Mouse (Mus musculus) kidney, adult 18-20 months (tissue): ENCODE data around the gene Prkn.

Experiments used
- DNase-seq: peaks from one replicate; pipeline ENCODE4 v3.0.0; 2021

Prkn gene

DNA sequence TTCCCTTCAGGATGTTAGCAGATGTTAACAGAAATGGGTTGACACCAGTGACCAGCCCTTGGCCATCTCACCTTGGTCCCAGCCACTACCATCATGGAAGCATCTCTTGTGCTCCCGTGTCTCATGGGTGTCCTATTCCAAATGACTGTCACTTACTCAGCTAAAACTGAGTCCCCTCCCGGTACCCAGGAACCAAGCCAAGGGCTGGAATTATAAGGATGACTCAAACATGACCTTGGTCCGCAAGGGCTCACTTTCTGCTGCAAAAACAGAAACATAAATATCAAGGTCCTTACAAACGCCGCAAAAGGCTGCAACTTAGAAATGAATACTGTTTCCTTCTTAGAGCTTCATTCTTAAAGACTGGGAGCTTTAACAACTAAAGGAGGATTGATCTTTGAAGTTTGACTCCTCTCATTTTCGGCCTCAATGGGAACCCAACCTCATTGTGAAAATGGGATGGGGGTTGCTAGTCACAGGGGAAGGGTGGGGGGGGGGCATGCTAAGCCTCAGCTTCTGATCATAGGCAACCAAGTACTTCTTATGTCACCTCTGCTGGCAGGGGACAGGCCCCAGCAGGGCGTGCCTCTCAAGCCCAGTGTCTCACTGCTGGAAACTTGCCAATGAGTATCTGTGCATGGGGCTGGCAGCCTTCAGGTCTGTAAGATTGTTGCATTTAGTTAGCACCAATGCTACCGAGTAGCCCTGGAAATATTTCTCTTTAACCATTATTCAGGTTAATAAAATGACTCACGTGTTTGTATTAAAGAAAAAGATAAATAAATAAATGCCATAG lies 1208.7 kb downstream of the Prkn start:
- DNase-seq = no peak

DNA sequence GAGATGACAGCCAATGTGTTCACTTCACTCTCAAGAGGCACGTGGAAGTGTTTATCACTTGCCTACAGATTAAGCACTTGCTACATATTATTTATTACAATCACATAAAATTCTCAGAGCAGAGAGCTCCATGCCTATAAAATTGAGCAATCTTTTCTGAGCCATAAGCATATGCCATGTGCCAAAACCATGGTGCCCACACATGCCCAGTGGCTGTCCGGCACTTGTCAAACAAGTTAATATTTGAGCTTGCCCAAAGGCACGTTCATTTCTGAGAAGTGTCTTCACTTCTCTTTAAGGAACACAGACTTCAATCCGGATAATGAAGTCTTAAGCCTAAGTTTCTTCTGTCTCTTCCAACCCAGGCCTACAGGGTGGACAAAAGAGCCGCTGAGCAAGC lies 1210.1 kb downstream of the Prkn start:
- DNase-seq = no peak

DNA sequence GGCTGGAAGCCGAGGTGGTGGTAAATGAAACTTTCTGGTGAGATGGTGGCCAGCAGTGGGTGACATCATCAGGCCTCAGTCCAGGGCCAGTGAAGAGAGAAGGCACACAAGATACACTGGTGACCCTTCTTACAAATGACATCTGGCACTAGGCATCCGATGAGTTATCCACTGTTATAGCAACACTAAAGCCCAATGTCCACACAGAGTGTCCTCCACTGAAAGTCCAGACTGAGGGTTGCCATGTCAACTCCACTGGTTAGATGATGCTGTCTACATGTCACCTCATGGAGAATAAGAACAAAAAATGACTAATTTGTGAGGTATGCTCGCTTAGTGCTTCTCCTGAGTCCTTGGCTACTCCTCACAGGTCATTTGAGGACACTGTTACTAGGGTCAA lies 1210.8 kb downstream of the Prkn start:
- no peak for DNase-seq

DNA sequence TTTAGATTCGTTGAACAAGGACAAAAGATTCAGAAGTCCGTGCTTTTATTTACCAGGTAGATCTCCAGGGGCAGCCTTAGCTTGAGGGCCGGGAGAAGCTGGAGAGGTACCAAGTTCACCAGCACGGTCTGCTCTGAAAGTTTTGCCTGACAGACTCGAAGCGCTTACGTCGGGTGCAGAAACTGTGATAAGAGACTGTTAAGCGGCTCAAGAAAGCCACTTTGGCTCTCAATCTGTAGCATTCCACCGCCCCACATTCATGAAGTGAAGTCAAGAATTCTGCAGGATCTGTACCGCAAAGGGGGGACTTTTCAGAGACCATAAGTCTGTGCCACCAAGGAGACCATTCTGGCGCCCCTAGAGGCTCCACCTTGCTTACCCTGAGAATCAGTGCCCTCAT lies 1212.5 kb downstream of the Prkn start:
- no peak for DNase-seq

- no peak for DNase-seq
These were observed 1218.9 kb downstream of the Prkn start for GRCm38 (mm10) chr17:12059041-12059440.

DNA sequence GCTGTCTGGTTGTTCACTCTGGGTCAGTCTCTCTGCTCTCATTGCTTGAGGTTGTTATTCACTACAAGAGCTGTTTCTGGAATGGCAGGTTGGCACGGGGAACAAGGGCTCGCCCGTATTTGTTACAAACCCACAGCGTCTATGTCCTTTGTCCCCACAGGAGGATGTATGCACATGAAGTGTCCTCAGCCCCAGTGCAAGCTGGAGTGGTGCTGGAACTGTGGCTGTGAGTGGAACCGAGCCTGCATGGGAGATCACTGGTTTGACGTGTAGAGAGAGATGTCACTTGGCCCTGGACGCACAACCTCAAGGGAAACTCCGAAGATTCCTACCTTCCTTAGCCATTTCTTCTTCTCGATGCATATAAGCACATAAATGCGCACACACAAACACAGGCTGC lies 1221.2 kb downstream of the Prkn start:
- no peak for DNase-seq

GRCm38 (mm10) chr17:12062861-12063260 lies 1222.7 kb downstream of the Prkn start:
- DNase-seq = no peak

GRCm38 (mm10) chr17:12063533-12063932 lies 1223.3 kb downstream of the Prkn start:
- DNase-seq = no peak

- no peak for DNase-seq
These were observed 1225.9 kb downstream of the Prkn start for GRCm38 (mm10) chr17:12066054-12066453.

DNA sequence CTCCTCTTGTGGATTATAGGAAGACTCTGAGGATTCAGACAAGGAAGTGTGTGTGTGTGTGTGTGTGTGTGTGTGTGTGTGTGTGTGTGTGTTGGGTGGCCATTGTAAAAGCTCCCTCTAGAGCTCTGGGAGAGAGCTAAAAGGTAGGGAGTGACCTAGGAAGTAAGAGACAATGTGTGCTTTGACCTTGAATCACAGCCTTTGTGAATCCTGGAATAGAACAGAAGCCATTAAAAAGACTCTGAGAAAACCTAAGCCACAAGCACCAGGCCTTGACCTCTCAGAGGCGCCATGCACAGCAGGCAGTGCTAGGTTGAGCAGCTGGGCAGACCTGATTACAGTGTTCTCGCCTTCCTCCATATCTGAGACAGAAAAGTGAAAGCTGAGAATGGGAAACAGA lies 1236.6 kb downstream of the Prkn start:
- DNase-seq = no peak

GRCm38 (mm10) chr17:12080656-12081495 lies 1240.7 kb downstream of the Prkn start:
- peak; percentile 16 for DNase-seq

GRCm38 (mm10) chr17:12082201-12082600 lies 1242.0 kb downstream of the Prkn start:
- no peak for DNase-seq

DNA sequence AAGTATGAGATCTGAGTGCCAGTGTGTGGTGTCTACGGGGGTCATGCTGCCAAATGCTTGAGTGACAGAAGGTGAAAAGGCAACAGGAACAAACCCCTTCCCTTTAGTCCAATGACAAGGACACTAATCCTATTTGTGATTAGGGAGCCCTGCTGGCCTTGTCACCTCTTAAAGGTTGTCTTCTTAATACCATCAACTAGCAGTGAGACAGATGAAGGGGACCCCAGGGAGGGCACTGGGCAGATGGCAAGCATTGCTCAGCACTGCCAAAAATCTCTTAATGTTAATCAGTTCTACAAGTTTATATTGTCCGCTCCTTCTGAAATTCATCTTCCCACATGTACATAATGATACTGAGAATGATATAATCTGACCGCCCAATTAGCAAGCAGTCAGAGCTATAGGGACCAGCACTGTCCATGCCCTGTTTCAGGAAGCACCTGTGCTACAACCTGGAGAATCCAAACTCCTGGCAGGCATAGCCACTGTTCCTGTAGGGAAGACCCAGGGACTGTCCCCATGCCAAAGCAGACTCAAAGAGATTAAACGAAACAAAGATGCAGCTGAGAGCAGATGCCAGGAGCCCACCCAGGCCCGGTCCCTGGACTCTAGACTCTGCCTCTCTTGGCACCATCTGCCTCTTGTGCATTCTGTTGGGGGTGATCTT lies 1250.2 kb downstream of the Prkn start:
- DNase-seq = no peak

- DNase-seq = no peak
These were observed 1252.8 kb downstream of the Prkn start for GRCm38 (mm10) chr17:12092901-12093564.

GRCm38 (mm10) chr17:12094016-12094415 lies 1253.8 kb downstream of the Prkn start:
- no peak for DNase-seq

DNA sequence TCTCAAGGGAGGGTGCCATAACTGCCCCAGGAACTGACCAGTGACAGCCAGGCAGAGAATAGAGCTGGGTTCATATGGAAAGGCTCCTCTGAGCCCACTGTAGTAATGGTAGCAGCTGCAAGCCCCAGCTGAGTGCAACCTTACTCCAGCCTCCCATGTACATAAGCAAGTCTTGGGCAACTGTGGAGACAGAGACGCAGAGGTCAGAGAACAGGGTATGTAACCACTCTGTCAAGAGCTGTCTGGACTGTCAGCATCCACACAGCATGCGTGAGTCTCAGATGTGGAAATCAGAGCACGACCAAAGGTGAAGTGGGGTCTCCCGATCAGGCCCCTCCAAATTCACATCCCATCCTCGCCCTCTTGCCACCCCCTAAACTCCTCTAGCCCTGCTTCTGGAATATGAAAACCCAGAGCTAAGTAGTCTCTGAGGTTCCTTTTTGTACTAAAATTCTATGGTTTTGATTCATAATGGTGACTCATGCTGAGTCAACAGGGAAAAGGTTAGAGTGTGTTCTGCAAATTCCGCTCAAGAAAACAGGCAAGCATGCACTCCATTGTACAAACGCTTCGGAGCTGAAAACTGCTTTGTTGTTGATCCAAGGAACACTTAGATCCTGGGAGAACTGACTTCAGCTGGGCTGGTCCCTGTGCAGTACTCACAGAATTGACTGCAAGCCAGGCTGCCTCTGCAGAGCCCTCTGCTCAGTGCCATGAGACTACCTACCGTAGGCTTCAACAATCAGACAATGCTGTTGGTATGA lies 1254.8 kb downstream of the Prkn start:
- DNase-seq = no peak

DNA sequence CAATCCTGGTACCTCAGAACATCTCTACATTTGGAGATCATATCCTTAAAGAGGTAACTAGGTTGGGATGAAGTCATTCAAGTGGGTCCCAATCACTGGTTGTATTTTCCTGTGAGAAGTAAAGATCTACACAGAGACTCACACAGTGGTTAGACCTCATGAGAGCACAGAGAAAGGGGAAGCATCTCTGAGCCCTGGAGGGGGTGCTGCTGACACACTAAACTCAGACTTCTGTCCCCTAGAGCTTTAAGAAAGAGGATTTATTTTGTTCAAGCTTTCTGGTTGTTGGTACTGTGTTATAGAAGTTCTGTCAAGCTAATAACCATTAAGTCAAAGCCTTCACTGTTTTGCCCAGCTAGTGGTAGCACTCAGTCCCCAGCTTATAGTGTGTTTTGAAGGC lies 1259.2 kb downstream of the Prkn start:
- DNase-seq = no peak

DNA sequence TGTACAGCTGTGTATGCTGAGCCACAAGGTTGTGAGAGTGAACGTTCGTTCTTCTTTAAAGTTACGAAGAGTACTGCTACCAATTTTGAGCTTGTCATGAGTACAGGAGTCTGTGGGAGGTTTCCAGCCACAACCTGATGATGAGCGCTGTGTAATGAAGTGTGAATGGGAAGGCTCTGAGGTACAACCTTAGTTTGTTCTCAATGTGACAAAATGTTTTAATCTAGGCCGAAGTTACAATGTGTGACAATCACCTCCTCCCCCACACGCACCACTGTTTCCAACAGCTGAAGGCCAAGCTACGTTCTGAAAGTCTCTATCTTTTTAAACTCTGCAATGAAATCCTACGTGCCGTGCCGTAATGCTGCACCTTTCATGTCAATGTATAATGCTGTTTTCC lies 1262.1 kb downstream of the Prkn start:
- DNase-seq = no peak

GRCm38 (mm10) chr17:12103781-12104180 lies 1263.6 kb downstream of the Prkn start:
- no peak for DNase-seq

GRCm38 (mm10) chr17:12104245-12104644 lies 1264.1 kb downstream of the Prkn start:
- DNase-seq = no peak

- no peak for DNase-seq
These were observed 1264.5 kb downstream of the Prkn start for GRCm38 (mm10) chr17:12104690-12105089.

DNA sequence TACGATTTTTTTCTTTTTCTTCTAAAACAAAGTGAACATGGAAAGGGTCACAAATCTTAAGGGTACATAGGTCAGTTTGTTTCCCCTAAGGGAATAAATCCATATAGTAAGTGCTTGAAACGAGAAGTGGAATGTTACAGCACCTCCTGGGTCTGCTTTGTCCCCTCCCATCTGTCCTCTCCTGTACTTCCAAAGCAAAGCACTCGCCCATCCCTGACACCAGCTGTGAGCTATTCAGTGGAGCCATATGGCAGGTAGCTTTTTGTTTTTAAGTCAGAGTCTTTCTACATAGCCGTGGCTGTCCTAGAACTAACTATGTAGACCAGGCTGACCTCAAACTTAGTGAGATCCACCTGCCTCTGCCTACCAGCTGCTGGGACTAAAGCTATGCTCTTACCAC lies 1266.1 kb downstream of the Prkn start:
- no peak for DNase-seq
